Mouse (Mus musculus) lung, postnatal 0 days (tissue): ENCODE measurements around the gene Fam189a2. TPM values are rescaled to one million over a fixed set of nuclear protein-coding genes. Genes with fewer than 3 reads are reported as not detected.

Experiments used
- ATAC-seq: fragments of 200-750 bp; cut with Nextera tagmentation; 2 replicates; pipeline ENCODE4 v1.8.0; 2017; ENCODE audit warnings: moderate library complexity
- DNase-seq: peaks from one replicate; pipeline ENCODE4 v3.0.0-alpha.2; 2016; ENCODE audit warnings: low spot score
- H3K27ac ChIP-seq: fragments of 300-500 bp; sonication (generic); 2 replicates; pipeline ENCODE4 v1.5.1; 2014; ENCODE audit warnings: antibody characterized with exemption, mild to moderate bottlenecking, low read length, mixed read lengths
- H3K27me3 ChIP-seq: fragments of 300-500 bp; sonication (generic); replicated peaks from 2 replicates; pipeline ENCODE4 v1.6.1; 2014; ENCODE audit warnings: low read length, mixed read lengths; ENCODE audit not compliant: insufficient read depth
- H3K36me3 ChIP-seq: fragments of 300-500 bp; sonication (generic); 2 replicates; pipeline ENCODE4 v1.6.1; 2014; ENCODE audit warnings: low read length, mixed read lengths; ENCODE audit not compliant: insufficient read depth
- H3K4me1 ChIP-seq: fragments of 300-500 bp; sonication (generic); 2 replicates; pipeline ENCODE4 v1.6.1; 2014; ENCODE audit warnings: antibody characterized with exemption, low read depth, low read length, mixed read lengths; ENCODE audit not compliant: insufficient read depth
- H3K4me2 ChIP-seq: fragments of 300-500 bp; sonication (generic); replicated peaks from 2 replicates; pipeline ENCODE4 v1.6.1; 2014; ENCODE audit warnings: low read depth, mild to moderate bottlenecking, low read length, moderate library complexity, mixed read lengths
- H3K4me3 ChIP-seq: fragments of 300-500 bp; sonication (generic); 2 replicates; pipeline ENCODE4 v1.5.1; 2014; ENCODE audit warnings: low read depth, low read length
- H3K9ac ChIP-seq: fragments of 300-500 bp; sonication (generic); replicated peaks from 2 replicates; pipeline ENCODE4 v1.6.1; 2014; ENCODE audit warnings: low read depth, mild to moderate bottlenecking
- H3K9me3 ChIP-seq: fragments of 300-500 bp; sonication (generic); 2 replicates; pipeline ENCODE4 v1.6.1; 2016; ENCODE audit warnings: low read length, mixed read lengths
- CTCF ChIP-seq: IDR thresholded peaks from 2 replicates; pipeline ENCODE4 v1.5.1; 2016; ENCODE audit warnings: antibody characterized with exemption, mild to moderate bottlenecking
- EP300 ChIP-seq: IDR thresholded peaks from 2 replicates; pipeline ENCODE4 v1.6.1; 2016; ENCODE audit warnings: antibody characterized with exemption, mild to moderate bottlenecking, control low read depth
- WGBS: fragments of 180-500 bp; shearing (Covaris S2); extraction: QIAGEN DNeasy Blood & Tissue Kit; methylation state at CpG from one replicate; pipeline ENCODE4 v1.1.7; 2014; 5-methylcytosine and 5-hydroxymethylcytosine counted together
- polyA plus RNA-seq: library from polyadenylated mRNA; unstranded; fragments of >200 nt; fragmentation: Nextera tagmentation; extraction: Ambion mirVana; gene quantifications from 2 replicates; pipeline ENCODE4 v1.2.1, GENCODE M21; 2015

The Fam189a2 gene
- polyA plus RNA-seq, 1 experiment from 2014 or later: 26.2 TPM

DNA sequence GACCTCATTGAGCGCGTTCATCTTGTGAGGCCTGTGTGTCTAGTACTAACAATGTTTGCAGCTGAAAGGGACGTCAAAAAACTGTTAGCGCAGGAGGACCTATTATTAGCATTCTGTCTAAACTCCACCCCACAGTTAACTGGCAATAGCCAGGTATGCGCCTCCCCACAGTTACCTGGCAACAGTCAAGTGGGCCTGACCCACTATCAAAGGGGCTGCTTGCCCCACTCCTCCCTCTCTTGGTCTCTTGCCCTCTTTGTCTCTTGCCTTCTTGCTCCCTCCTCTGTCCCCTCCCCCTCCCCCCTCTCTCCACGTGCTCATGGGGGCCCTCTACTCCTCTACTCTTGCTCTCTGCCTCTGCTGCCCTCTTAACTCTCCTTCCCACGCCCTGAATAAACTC, 73.3 kb downstream of the Fam189a2 start:
- DNase-seq (peak; percentile 47), ATAC-seq (peak; percentile 25; the same call in 1 of the 2 replicates)
- 50% methylated on average over 7 of the region's 7 CpGs for WGBS
- Histone ChIP-seq H3K9ac (no peak overlapping the region), H3K4me1 (no peaks in the 10 kb centered on the region), H3K27me3 (no peaks in the 10 kb centered on the region), H3K4me2 (no peak overlapping the region), H3K27ac (no peak overlapping the region), H3K4me3 (no peak overlapping the region), H3K9me3 (no peaks in the 10 kb centered on the region), H3K36me3 (no peaks in the 10 kb centered on the region)
- TF ChIP-seq EP300 (no peak), CTCF (no peak)

DNA sequence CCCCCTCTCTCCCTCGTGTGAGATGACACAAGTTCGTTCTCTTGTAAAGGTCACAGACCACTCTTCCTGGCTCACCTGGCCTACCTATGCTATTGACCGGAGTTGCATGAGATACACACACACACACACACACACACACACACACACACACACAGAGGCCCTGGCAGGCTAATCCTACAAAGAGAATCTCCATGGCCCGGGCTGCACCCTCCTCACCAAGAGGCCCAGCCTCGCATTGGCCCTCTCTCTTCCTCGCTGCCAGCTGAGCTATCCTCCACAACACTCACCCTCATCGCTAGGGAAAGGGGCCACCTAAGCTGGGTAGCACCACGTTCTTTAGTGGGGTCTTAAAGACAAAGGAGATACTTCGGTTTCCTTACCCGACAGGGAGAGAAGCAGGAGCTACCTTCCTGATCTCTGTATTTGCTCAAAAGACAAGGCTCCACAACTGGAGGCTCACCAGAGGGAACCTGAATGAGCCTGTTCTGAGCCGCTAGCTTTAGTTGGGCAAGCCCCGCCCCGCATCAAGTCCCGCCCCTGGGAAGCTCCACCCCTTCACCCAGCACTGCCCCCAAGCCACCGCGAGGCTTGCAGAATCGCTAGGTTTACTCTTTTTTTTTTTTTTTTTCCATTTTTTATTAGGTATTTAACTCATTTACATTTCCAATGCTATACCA, 74.4 kb downstream of the Fam189a2 start:
- no peak for TF ChIP-seq EP300
- TF ChIP-seq CTCF: no peak

DNA sequence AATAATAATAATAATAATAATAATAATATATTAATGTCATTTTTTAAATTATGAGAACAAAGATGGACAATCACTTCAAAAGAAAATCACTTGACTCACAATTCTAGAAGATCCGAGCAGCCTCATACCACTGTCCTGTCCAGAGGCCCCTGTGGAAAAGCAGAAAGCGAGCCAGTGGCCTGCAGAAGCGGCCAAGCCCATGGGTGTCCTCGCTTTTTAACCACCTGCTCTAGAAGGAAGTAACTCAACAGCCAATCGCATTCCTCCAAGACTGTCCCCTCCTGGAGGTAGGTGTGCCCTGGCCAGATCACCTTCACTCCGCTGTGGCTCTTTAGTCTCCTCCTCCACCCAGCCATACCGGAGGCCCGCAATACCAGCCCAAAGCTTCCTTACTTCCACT, 75.4 kb downstream of the Fam189a2 start:
- no peaks in the 10 kb centered on the region for H3K9me3 ChIP-seq
- H3K9ac ChIP-seq: no peak overlapping the region
- ATAC-seq: no peak
- H3K4me3 ChIP-seq: no peak overlapping the region
- H3K27ac ChIP-seq: no peak overlapping the region
- no peaks in the 10 kb centered on the region for H3K36me3 ChIP-seq
- DNase-seq: no peak
- H3K4me2 ChIP-seq: no peak overlapping the region
- 85% methylated on average over 8 of the region's 8 CpGs for WGBS
- no peak for TF ChIP-seq EP300
- TF ChIP-seq CTCF: no peak
- no peaks in the 10 kb centered on the region for H3K27me3 ChIP-seq
- no peaks in the 10 kb centered on the region for H3K4me1 ChIP-seq

More for the DNA sequence above, 74.4 kb downstream of the Fam189a2 start:
- Histone ChIP-seq H3K4me1 (no peaks in the 10 kb centered on the region), H3K36me3 (no peaks in the 10 kb centered on the region), H3K4me2 (no peak overlapping the region), H3K27ac (no peak overlapping the region), H3K9me3 (no peaks in the 10 kb centered on the region), H3K27me3 (no peaks in the 10 kb centered on the region), H3K4me3 (no peak overlapping the region), H3K9ac (no peak overlapping the region)
- 49% methylated on average over 17 of the region's 17 CpGs for WGBS
- no peak for ATAC-seq
- DNase-seq: no peak

DNA sequence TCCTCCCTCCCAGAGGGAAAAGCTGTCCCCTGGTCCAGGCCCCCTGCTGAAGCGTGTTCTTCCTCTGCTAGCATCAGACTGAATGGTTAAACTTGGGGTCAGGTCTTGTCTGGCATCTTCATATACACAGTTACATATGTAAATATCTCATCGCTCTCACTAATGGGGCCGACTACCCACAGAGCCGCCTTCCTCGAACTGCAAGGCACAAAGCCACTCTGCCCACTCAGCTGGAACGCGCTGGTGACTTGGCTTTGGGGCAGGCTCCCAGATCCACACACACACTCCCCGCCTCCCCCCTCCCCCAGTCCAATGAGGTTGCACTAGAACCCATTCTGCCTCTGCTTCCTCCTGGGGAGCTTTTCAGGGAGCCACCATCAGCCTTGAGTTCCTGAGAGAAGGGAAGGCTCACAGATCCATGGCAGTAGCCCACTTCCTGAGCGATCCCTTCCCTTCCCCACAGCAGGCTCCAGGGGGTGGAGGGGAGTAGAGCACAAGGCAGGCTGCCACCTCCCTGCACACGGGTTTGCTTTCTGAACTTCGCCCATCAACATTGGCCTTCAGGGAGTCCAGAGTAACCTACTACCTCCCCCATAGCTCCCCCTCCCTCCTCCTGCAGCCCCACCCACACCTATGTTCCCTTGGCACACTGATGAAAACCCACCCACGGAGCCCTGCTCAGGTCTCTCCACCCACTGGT, 82.4 kb downstream of the Fam189a2 start:
- no peaks in the 10 kb centered on the region for H3K27me3 ChIP-seq
- H3K4me1 ChIP-seq: no peaks in the 10 kb centered on the region
- DNase-seq (no peak), ATAC-seq (no peak)
- no peak overlapping the region for H3K27ac ChIP-seq
- 47% methylated on average over 12 of the region's 12 CpGs for WGBS
- H3K9ac ChIP-seq: no peak overlapping the region
- no peak for TF ChIP-seq EP300
- no peak for TF ChIP-seq CTCF
- no peak overlapping the region for H3K4me2 ChIP-seq
- no peaks in the 10 kb centered on the region for H3K9me3 ChIP-seq
- no peaks in the 10 kb centered on the region for H3K36me3 ChIP-seq
- no peak overlapping the region for H3K4me3 ChIP-seq

DNA sequence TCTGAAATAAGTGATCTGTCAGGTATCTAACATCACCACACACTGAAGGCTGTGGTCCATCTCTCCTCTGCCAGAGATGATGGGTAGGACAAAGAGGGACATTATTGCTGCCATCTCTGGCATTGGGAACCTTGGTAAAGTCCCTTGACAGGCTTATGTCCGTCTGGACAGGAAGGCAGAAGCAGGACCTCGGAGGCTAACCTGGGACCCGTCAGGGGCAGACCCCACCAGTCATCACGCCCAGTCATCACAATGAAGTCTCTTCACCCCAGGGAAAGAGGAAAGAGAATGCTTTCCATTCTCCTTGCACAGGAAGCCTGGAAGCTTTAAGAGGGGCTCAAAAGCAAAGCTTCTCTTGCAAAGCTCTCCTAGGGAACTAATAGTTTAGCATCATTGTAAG, 82.9 kb downstream of the Fam189a2 start:
- no peak for ATAC-seq
- Histone ChIP-seq H3K36me3 (no peaks in the 10 kb centered on the region), H3K9ac (no peak overlapping the region), H3K4me1 (no peaks in the 10 kb centered on the region), H3K4me3 (no peak overlapping the region), H3K4me2 (no peak overlapping the region), H3K27me3 (no peaks in the 10 kb centered on the region), H3K9me3 (no peaks in the 10 kb centered on the region), H3K27ac (no peak overlapping the region)
- no peak for DNase-seq
- 67% methylated on average over 4 of the region's 4 CpGs for WGBS
- TF ChIP-seq EP300 (no peak), CTCF (no peak)

DNA sequence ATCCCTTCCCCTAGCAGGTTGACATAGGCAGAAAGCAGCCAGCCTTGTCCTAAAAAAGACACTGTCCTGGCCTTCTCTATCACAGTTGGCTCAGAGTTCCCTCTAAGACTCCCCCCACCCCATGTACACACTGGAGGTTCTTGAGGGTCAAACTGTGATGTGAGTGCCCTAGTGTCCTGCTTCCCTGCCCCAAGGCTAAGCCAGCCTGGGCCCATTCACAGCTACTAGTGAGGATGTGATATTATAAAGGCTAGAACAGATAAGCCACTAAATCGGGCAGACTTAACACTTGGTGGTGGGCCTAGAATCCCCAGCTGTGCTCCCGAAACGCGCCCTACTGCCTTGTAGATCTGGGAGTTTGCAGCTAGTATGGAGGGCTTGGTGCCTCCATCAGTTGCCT, 84.1 kb downstream of the Fam189a2 start:
- H3K27ac ChIP-seq: no peak overlapping the region
- H3K4me3 ChIP-seq: no peak overlapping the region
- DNase-seq (no peak), ATAC-seq (no peak)
- no peaks in the 10 kb centered on the region for H3K36me3 ChIP-seq
- no peak overlapping the region for H3K9ac ChIP-seq
- no peak overlapping the region for H3K4me2 ChIP-seq
- no peaks in the 10 kb centered on the region for H3K9me3 ChIP-seq
- TF ChIP-seq EP300 (no peak), CTCF (no peak)
- WGBS: 78% methylated on average over 4 of the region's 4 CpGs
- H3K4me1 ChIP-seq: no peaks in the 10 kb centered on the region
- H3K27me3 ChIP-seq: no peaks in the 10 kb centered on the region
